In genomic region chr13:58972511-58972910, GRCm38 (mm10) we compare ENCODE assay signal across 21 mouse cellular contexts.
DNase-seq lines count a peak whose midpoint lies in the region; ATAC-seq and TF ChIP-seq lines count a peak whose summit lies in the region.
"Had no signal": no experiment of that assay in that cellular context is flagged by ENCODE, and none has a peak within 500 bp of the region (broad histone marks: within the 10 kb centered on the region; RNA-seq: fewer than 3 reads in every experiment).

No protein-coding gene starts in this region.

- no peaks in the 10 kb centered on the region for H3K9me3 ChIP-seq in hindbrain, embryonic 15.5 days
- H3K9me3 ChIP-seq in hindbrain, embryonic 11.5 days (ENCODE audit: control insufficient read depth, low read length), result no peaks in the 10 kb centered on the region
- H3K9me3 ChIP-seq in forebrain, embryonic 11.5 days (ENCODE audit: control insufficient read depth, low read length), result no peaks in the 10 kb centered on the region
- H3K9me3 ChIP-seq in hindbrain, postnatal 0 days (ENCODE audit: low read length), result no peaks in the 10 kb centered on the region
- H3K9me3 ChIP-seq: liver, embryonic 15.5 days; neural tube, embryonic 12.5 days; stomach, embryonic 15.5 days had no signal

- peaks cover 17% of the 10 kb centered on the region for H3K4me1 ChIP-seq in hindbrain, embryonic 15.5 days (replicated peaks)
- H3K4me1 ChIP-seq in hindbrain, embryonic 11.5 days (replicated peaks; ENCODE audit: control insufficient read depth, insufficient read depth, low read length), result no peaks in the 10 kb centered on the region; the same call in 1 of the 2 replicates
- H3K4me1 ChIP-seq in forebrain, embryonic 11.5 days (replicated peaks; ENCODE audit: control insufficient read depth, insufficient read depth, low read length), result peaks cover 4% of the 10 kb centered on the region; the same call in 1 of the 2 replicates
- H3K4me1 ChIP-seq in hindbrain, postnatal 0 days (ENCODE audit: insufficient read depth, low read length), result peaks cover 16% of the 10 kb centered on the region
- H3K4me1 ChIP-seq: liver, embryonic 15.5 days; stomach, embryonic 15.5 days had no signal

- no peaks in the 10 kb centered on the region for H3K27me3 ChIP-seq in hindbrain, embryonic 15.5 days
- no peaks in the 10 kb centered on the region for H3K27me3 ChIP-seq in hindbrain, embryonic 11.5 days (ENCODE audit: control insufficient read depth, insufficient read depth, low read length)
- H3K27me3 ChIP-seq in forebrain, embryonic 11.5 days (ENCODE audit: control insufficient read depth, insufficient read depth, low read length), result no peaks in the 10 kb centered on the region
- H3K27me3 ChIP-seq in hindbrain, postnatal 0 days (ENCODE audit: insufficient read depth, low read length), result no peaks in the 10 kb centered on the region
- H3K27me3 ChIP-seq: liver, embryonic 15.5 days; neural tube, embryonic 12.5 days; stomach, embryonic 15.5 days had no signal

- no peak overlapping the region for H3K9ac ChIP-seq in hindbrain, embryonic 15.5 days
- no peak overlapping the region for H3K9ac ChIP-seq in hindbrain, embryonic 11.5 days (ENCODE audit: low read depth, low read length)
- H3K9ac ChIP-seq in forebrain, embryonic 11.5 days (ENCODE audit: low read length), result no peak overlapping the region
- no peak overlapping the region for H3K9ac ChIP-seq in hindbrain, postnatal 0 days (replicated peaks; ENCODE audit: low read length)
- H3K9ac ChIP-seq: liver, embryonic 15.5 days; neural tube, embryonic 12.5 days; stomach, embryonic 15.5 days had no signal

- DNase-seq in hindbrain, embryonic 11.5 days (ENCODE audit: low spot score), result no peak
- peak; percentile 14 for DNase-seq in Muller cell, postnatal 12 days (ENCODE audit: inconsistent ontology term)
- DNase-seq in forebrain, embryonic 11.5 days (ENCODE audit: low spot score), result peak; percentile 57
- DNase-seq in hindbrain, postnatal 0 days (ENCODE audit: low spot score), result peak; percentile 57
- no peak for DNase-seq in adrenal gland, postnatal 10 days
- DNase-seq in adrenal gland, postnatal 36 days, result no peak
- DNase-seq: cerebellum, adult 9-11 months; gastrocnemius, postnatal 10 days; heart, adult 2 months; kidney, adult 8-10 months; kidney, postnatal 36 days; lung, postnatal 14 days; right cerebral cortex, adult 18-20 months; thymus, adult 2 months had no signal

- TF ChIP-seq CTCF in hindbrain, postnatal 0 days (IDR thresholded peaks at IDR 0.05; ENCODE audit: low read depth), result no peak

- no peak overlapping the region for H3K4me3 ChIP-seq in hindbrain, embryonic 15.5 days
- no peak overlapping the region for H3K4me3 ChIP-seq in hindbrain, embryonic 11.5 days (ENCODE audit: low read depth, low read length)
- H3K4me3 ChIP-seq in forebrain, embryonic 11.5 days (ENCODE audit: low read depth, low read length), result no peak overlapping the region
- no peak overlapping the region for H3K4me3 ChIP-seq in hindbrain, postnatal 0 days (ENCODE audit: low read length)
- H3K4me3 ChIP-seq: heart, adult 2 months; liver, embryonic 15.5 days; neural tube, embryonic 12.5 days; stomach, embryonic 15.5 days had no signal

- 0 out of 2 replicates have a peak overlapping the region, but pooled peaks have one; percentile 10 for H3K27ac ChIP-seq in hindbrain, embryonic 15.5 days (replicated peaks)
- no peak overlapping the region for H3K27ac ChIP-seq in hindbrain, embryonic 11.5 days (ENCODE audit: low read depth, low read length)
- peak overlapping the region; percentile 73 for H3K27ac ChIP-seq in forebrain, embryonic 11.5 days (ENCODE audit: low read depth, low read length)
- 0 out of 2 replicates have a peak overlapping the region, but pooled peaks have one; percentile 26 for H3K27ac ChIP-seq in hindbrain, postnatal 0 days
- H3K27ac ChIP-seq: heart, adult 2 months; liver, embryonic 15.5 days; neural tube, embryonic 12.5 days; stomach, embryonic 15.5 days had no signal

- H3K4me2 ChIP-seq in hindbrain, embryonic 15.5 days, result no peak overlapping the region
- no peak overlapping the region for H3K4me2 ChIP-seq in hindbrain, embryonic 11.5 days (replicated peaks; ENCODE audit: low read depth, low read length)
- H3K4me2 ChIP-seq in forebrain, embryonic 11.5 days (ENCODE audit: low read depth, low read length, severe bottlenecking), result no peak overlapping the region
- H3K4me2 ChIP-seq in hindbrain, postnatal 0 days (ENCODE audit: low read depth, low read length), result no peak overlapping the region
- H3K4me2 ChIP-seq: liver, embryonic 15.5 days; neural tube, embryonic 12.5 days; stomach, embryonic 15.5 days had no signal

- 54% methylated on average over 5 of the region's 5 CpGs for WGBS in hindbrain, embryonic 15.5 days
- 66% methylated on average over 5 of the region's 5 CpGs for WGBS in hindbrain, embryonic 11.5 days
- 50% methylated on average over 5 of the region's 5 CpGs for WGBS in forebrain, embryonic 11.5 days
- 42% methylated on average over 5 of the region's 5 CpGs for WGBS in hindbrain, postnatal 0 days

- H3K36me3 ChIP-seq in hindbrain, embryonic 15.5 days, result no peaks in the 10 kb centered on the region
- H3K36me3 ChIP-seq in hindbrain, embryonic 11.5 days (ENCODE audit: control insufficient read depth, insufficient read depth, low read length), result no peaks in the 10 kb centered on the region
- H3K36me3 ChIP-seq in forebrain, embryonic 11.5 days (ENCODE audit: control insufficient read depth, insufficient read depth, low read length), result no peaks in the 10 kb centered on the region
- no peaks in the 10 kb centered on the region for H3K36me3 ChIP-seq in hindbrain, postnatal 0 days (ENCODE audit: insufficient read depth, low read length)
- H3K36me3 ChIP-seq: liver, embryonic 15.5 days; neural tube, embryonic 12.5 days; stomach, embryonic 15.5 days had no signal

- no peak for ATAC-seq in hindbrain, embryonic 15.5 days (ENCODE audit: low FRiP score, low read depth)
- ATAC-seq in hindbrain, embryonic 11.5 days (ENCODE audit: low FRiP score), result no peak
- peak; percentile 23 for ATAC-seq in forebrain, embryonic 11.5 days (replicated peaks; ENCODE audit: low FRiP score)
- ATAC-seq in hindbrain, postnatal 0 days, result peak; percentile 64
- ATAC-seq: activated CD4-positive, CD25-positive, alpha-beta regulatory T cell, adult 4 months; inflammation-experienced regulatory T-cells, adult 6 months; Patski had no signal

Comparison
In these comparisons a context has a peak if more than half of its experiments do, and no peak if none do; other contexts are left out.
1. ATAC-seq: peak in forebrain, embryonic 11.5 days (single experiment) and hindbrain, postnatal 0 days (single experiment); none in hindbrain, embryonic 15.5 days (single experiment) and hindbrain, embryonic 11.5 days (single experiment).
2. DNase-seq: peak in Muller cell, postnatal 12 days (single experiment), forebrain, embryonic 11.5 days (single experiment) and hindbrain, postnatal 0 days (single experiment); none in hindbrain, embryonic 11.5 days (single experiment), adrenal gland, postnatal 10 days (single experiment) and adrenal gland, postnatal 36 days (0 of 2).